ENCODE assay signal across 18 mouse cellular contexts in the genomic region with DNA sequence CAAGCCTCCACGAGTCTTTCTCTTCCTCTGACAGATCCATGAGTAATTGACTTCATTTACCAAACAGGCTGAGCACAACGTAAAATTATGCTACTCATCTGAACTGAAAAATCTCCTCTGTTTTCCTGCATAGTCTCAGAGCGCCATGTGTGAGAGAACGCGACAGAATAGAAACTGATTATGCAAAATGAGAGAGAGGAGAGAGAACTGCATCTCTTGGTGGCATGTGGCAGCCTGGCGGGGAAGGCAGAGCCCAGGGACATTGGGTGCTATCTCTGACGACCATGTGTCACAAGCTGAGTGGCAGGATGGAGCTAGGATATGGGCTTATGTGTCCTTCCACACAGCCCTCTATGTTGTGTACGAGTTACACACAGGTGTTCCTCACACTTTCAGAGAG.
DNase-seq lines count a peak whose midpoint lies in the region; ATAC-seq and TF ChIP-seq lines count a peak whose summit lies in the region.
"Had no signal": no experiment of that assay in that cellular context is flagged by ENCODE, and none has a peak within 500 bp of the region (broad histone marks: within the 10 kb centered on the region; RNA-seq: fewer than 3 reads in every experiment).

No protein-coding gene starts in this region.

- H3K36me3 ChIP-seq in hindbrain, postnatal 0 days (ENCODE audit: insufficient read depth, low read length), result no peaks in the 10 kb centered on the region
- H3K36me3 ChIP-seq in hindbrain, embryonic 12.5 days, result no peaks in the 10 kb centered on the region
- H3K36me3 ChIP-seq in splenic B cell, adult 2 months (ENCODE audit: control insufficient read depth, insufficient read depth, low read length, poor library complexity, severe bottlenecking), result no peaks in the 10 kb centered on the region
- H3K36me3 ChIP-seq: forebrain, embryonic 12.5 days; limb, embryonic 15.5 days; liver, embryonic 15.5 days; neural tube, embryonic 15.5 days had no signal

- no peak for TF ChIP-seq CTCF in hindbrain, postnatal 0 days (IDR thresholded peaks at IDR 0.05; ENCODE audit: low read depth)
- TF ChIP-seq CTCF in layer of hippocampus, adult 2 months (conservative IDR thresholded peaks at IDR 0.05), result no peak

- DNase-seq in hindbrain, postnatal 0 days (ENCODE audit: low spot score), result peak; percentile 9
- DNase-seq in right cerebral cortex, postnatal 4 days, result peak; percentile 15
- no peak for DNase-seq in right cerebral cortex, postnatal 25 days
- DNase-seq in layer of hippocampus, adult 2 months (ENCODE audit: low spot score in 2 of 2), result peak; percentile 47 to 52
- peak; percentile 19 for DNase-seq in splenic B cell, adult 2 months (ENCODE audit: low read depth, low spot score)
- DNase-seq in heart, postnatal 14 days, result no peak
- no peak for DNase-seq in kidney, postnatal 14 days
- DNase-seq: cerebellum, adult 8-10 months; gastrocnemius, postnatal 25 days; kidney, adult 2 months had no signal

- ATAC-seq in hindbrain, postnatal 0 days, result no peak
- ATAC-seq in hindbrain, embryonic 12.5 days (ENCODE audit: low FRiP score), result no peak
- ATAC-seq: inflammation-experienced regulatory T-cells, adult 6 months; midbrain, embryonic 16.5 days had no signal

- intact Hi-C loops in heart, postnatal 14 days (cut with DNase I), result no loop called here

- H3K4me2 ChIP-seq in hindbrain, postnatal 0 days (ENCODE audit: low read depth, low read length), result no peak overlapping the region
- H3K4me2 ChIP-seq in hindbrain, embryonic 12.5 days (replicated peaks), result no peak overlapping the region
- H3K4me2 ChIP-seq: forebrain, embryonic 12.5 days; limb, embryonic 15.5 days; liver, embryonic 15.5 days; neural tube, embryonic 15.5 days had no signal

- H3K4me1 ChIP-seq in hindbrain, postnatal 0 days (ENCODE audit: insufficient read depth, low read length), result no peaks in the 10 kb centered on the region
- 0 out of 2 replicates have a peak, but pooled peaks cover 3% of the 10 kb centered on the region for H3K4me1 ChIP-seq in hindbrain, embryonic 12.5 days
- H3K4me1 ChIP-seq: limb, embryonic 15.5 days; liver, embryonic 15.5 days; neural tube, embryonic 15.5 days had no signal

- no peaks in the 10 kb centered on the region for H3K27me3 ChIP-seq in hindbrain, postnatal 0 days (ENCODE audit: insufficient read depth, low read length)
- H3K27me3 ChIP-seq in hindbrain, embryonic 12.5 days, result no peaks in the 10 kb centered on the region
- H3K27me3 ChIP-seq in splenic B cell, adult 2 months (ENCODE audit: control insufficient read depth, insufficient read depth, low read length, poor library complexity, severe bottlenecking), result no peaks in the 10 kb centered on the region
- H3K27me3 ChIP-seq: limb, embryonic 15.5 days; liver, embryonic 15.5 days; neural tube, embryonic 15.5 days had no signal

- WGBS in hindbrain, postnatal 0 days, result 57% methylated on average over 8 of the region's 8 CpGs
- 64% methylated on average over 8 of the region's 8 CpGs for WGBS in hindbrain, embryonic 12.5 days

- no peak overlapping the region for H3K27ac ChIP-seq in hindbrain, postnatal 0 days
- H3K27ac ChIP-seq in hindbrain, embryonic 12.5 days, result no peak overlapping the region
- H3K27ac ChIP-seq in layer of hippocampus, adult 2 months, result peak overlapping the region; percentile 77
- H3K27ac ChIP-seq: forebrain, embryonic 12.5 days; limb, embryonic 15.5 days; liver, embryonic 15.5 days; neural tube, embryonic 15.5 days had no signal

- no peak overlapping the region for H3K4me3 ChIP-seq in hindbrain, postnatal 0 days (ENCODE audit: low read length)
- no peak overlapping the region for H3K4me3 ChIP-seq in hindbrain, embryonic 12.5 days
- H3K4me3 ChIP-seq in layer of hippocampus, adult 2 months, result no peak overlapping the region
- H3K4me3 ChIP-seq: forebrain, embryonic 12.5 days; limb, embryonic 15.5 days; liver, embryonic 15.5 days; megakaryocyte, embryonic 14.5 days; neural tube, embryonic 15.5 days had no signal

- no peaks in the 10 kb centered on the region for H3K9me3 ChIP-seq in hindbrain, postnatal 0 days (ENCODE audit: low read length)
- no peaks in the 10 kb centered on the region for H3K9me3 ChIP-seq in hindbrain, embryonic 12.5 days (replicated peaks)
- H3K9me3 ChIP-seq: forebrain, embryonic 12.5 days; limb, embryonic 15.5 days; liver, embryonic 15.5 days; megakaryocyte, embryonic 14.5 days; neural tube, embryonic 15.5 days had no signal

- no peak overlapping the region for H3K9ac ChIP-seq in hindbrain, postnatal 0 days (replicated peaks; ENCODE audit: low read length)
- no peak overlapping the region for H3K9ac ChIP-seq in hindbrain, embryonic 12.5 days
- H3K9ac ChIP-seq: forebrain, embryonic 12.5 days; limb, embryonic 15.5 days; liver, embryonic 15.5 days; neural tube, embryonic 15.5 days had no signal

Comparison
In these comparisons a context has a peak if more than half of its experiments do, and no peak if none do; other contexts are left out.
1. DNase-seq: peak in hindbrain, postnatal 0 days (single experiment), right cerebral cortex, postnatal 4 days (single experiment), layer of hippocampus, adult 2 months (2 of 2) and splenic B cell, adult 2 months (single experiment); none in right cerebral cortex, postnatal 25 days (single experiment), heart, postnatal 14 days (0 of 2) and kidney, postnatal 14 days (single experiment).